In genomic region chr6:71962706-71963105, GRCm38 (mm10) we compare ENCODE assay signal across 14 mouse cellular contexts. TPM values are rescaled to one million over a fixed set of nuclear protein-coding genes. Genes with fewer than 3 reads are reported as not detected.
A peak's percentile ranks its signal among the peaks of the same experiment; 100 is the strongest.
DNase-seq lines count a peak whose midpoint lies in the region; ATAC-seq and TF ChIP-seq lines count a peak whose summit lies in the region.
"Had no signal": no experiment of that assay in that cellular context is flagged by ENCODE, and none has a peak within 500 bp of the region (broad histone marks: within the 10 kb centered on the region; RNA-seq: fewer than 3 reads in every experiment).

No protein-coding gene starts in this region.

- peak; percentile 75 for DNase-seq in CD4-positive, CD25-positive, alpha-beta regulatory T cell, adult 2 months (ENCODE audit: low read depth, low spot score)
- DNase-seq in splenic B cell, adult 2 months (ENCODE audit: low read depth, low spot score), result peak; percentile 10
- DNase-seq in hindbrain, embryonic 10.5 days (ENCODE audit: low spot score), result no peak
- DNase-seq in adrenal gland, postnatal 14 days, result no peak
- DNase-seq in midbrain, postnatal 0 days (ENCODE audit: low spot score), result no peak
- DNase-seq: cerebellum, adult 18-20 months; embryo, embryonic 11 days; gastrocnemius, postnatal 25 days had no signal

- H3K9me3 ChIP-seq in liver, embryonic 15.5 days (replicated peaks), result no peaks in the 10 kb centered on the region
- no peaks in the 10 kb centered on the region for H3K9me3 ChIP-seq in hindbrain, embryonic 10.5 days
- no peaks in the 10 kb centered on the region for H3K9me3 ChIP-seq in midbrain, postnatal 0 days (ENCODE audit: low read length)
- H3K9me3 ChIP-seq: midbrain, embryonic 15.5 days had no signal

- WGBS in liver, embryonic 15.5 days (ENCODE audit: insufficient replicate concordance), result 21% methylated on average over 6 of the region's 6 CpGs
- 96% methylated on average over 6 of the region's 6 CpGs for WGBS in hindbrain, embryonic 10.5 days
- 94% methylated on average over 6 of the region's 6 CpGs for WGBS in midbrain, postnatal 0 days

- TF ChIP-seq CTCF in midbrain, postnatal 0 days (IDR thresholded peaks at IDR 0.05), result no peak

- no peak overlapping the region for H3K4me3 ChIP-seq in liver, embryonic 15.5 days (replicated peaks)
- H3K4me3 ChIP-seq in hindbrain, embryonic 10.5 days, result no peak overlapping the region
- no peak overlapping the region for H3K4me3 ChIP-seq in midbrain, postnatal 0 days (ENCODE audit: low read depth, low read length)
- H3K4me3 ChIP-seq: midbrain, embryonic 15.5 days had no signal

- ATAC-seq in activated CD4-positive, CD25-positive, alpha-beta regulatory T cell, adult 4 months, result peak; percentile 97
- ATAC-seq in liver, embryonic 15.5 days (ENCODE audit: insufficient read depth), result peak; percentile 37; the same call in 1 of the 2 replicates
- ATAC-seq in midbrain, postnatal 0 days (ENCODE audit: low FRiP score), result no peak
- ATAC-seq: hindbrain, embryonic 16.5 days; lung, postnatal 0 days; midbrain, embryonic 15.5 days had no signal

- H3K9ac ChIP-seq in liver, embryonic 15.5 days, result no peak overlapping the region
- H3K9ac ChIP-seq in midbrain, postnatal 0 days (replicated peaks; ENCODE audit: low read length, poor library complexity, severe bottlenecking), result no peak overlapping the region
- H3K9ac ChIP-seq: midbrain, embryonic 15.5 days had no signal

- H3K4me1 ChIP-seq in liver, embryonic 15.5 days (replicated peaks), result peaks cover 11% of the 10 kb centered on the region
- no peaks in the 10 kb centered on the region for H3K4me1 ChIP-seq in hindbrain, embryonic 10.5 days (replicated peaks)
- H3K4me1 ChIP-seq in midbrain, postnatal 0 days (ENCODE audit: insufficient read depth, low read length), result no peaks in the 10 kb centered on the region
- H3K4me1 ChIP-seq: midbrain, embryonic 15.5 days had no signal

- H3K27ac ChIP-seq in liver, embryonic 15.5 days (replicated peaks), result no peak overlapping the region
- H3K27ac ChIP-seq in hindbrain, embryonic 10.5 days, result no peak overlapping the region
- no peak overlapping the region for H3K27ac ChIP-seq in midbrain, postnatal 0 days (ENCODE audit: low read depth, low read length)
- H3K27ac ChIP-seq: kidney, postnatal 0 days; midbrain, embryonic 15.5 days had no signal

- H3K27me3 ChIP-seq in liver, embryonic 15.5 days, result no peaks in the 10 kb centered on the region
- no peaks in the 10 kb centered on the region for H3K27me3 ChIP-seq in splenic B cell, adult 2 months (ENCODE audit: control insufficient read depth, insufficient read depth, low read length, poor library complexity, severe bottlenecking)
- no peaks in the 10 kb centered on the region for H3K27me3 ChIP-seq in hindbrain, embryonic 10.5 days (ENCODE audit: insufficient read depth, poor library complexity, severe bottlenecking)
- no peaks in the 10 kb centered on the region for H3K27me3 ChIP-seq in midbrain, postnatal 0 days (ENCODE audit: insufficient read depth, low read length)
- H3K27me3 ChIP-seq: midbrain, embryonic 15.5 days had no signal

- peaks cover 41% of the 10 kb centered on the region for H3K36me3 ChIP-seq in liver, embryonic 15.5 days (replicated peaks)
- H3K36me3 ChIP-seq in splenic B cell, adult 2 months (ENCODE audit: control insufficient read depth, insufficient read depth, low read length, poor library complexity, severe bottlenecking), result peaks cover 2% of the 10 kb centered on the region; the same call in 1 of the 2 replicates
- peaks cover 47% of the 10 kb centered on the region for H3K36me3 ChIP-seq in hindbrain, embryonic 10.5 days
- peaks cover 22% of the 10 kb centered on the region for H3K36me3 ChIP-seq in midbrain, postnatal 0 days (ENCODE audit: insufficient read depth, low read length)

- no peak overlapping the region for H3K4me2 ChIP-seq in liver, embryonic 15.5 days
- no peak overlapping the region for H3K4me2 ChIP-seq in midbrain, postnatal 0 days (ENCODE audit: low read depth, low read length, poor library complexity, severe bottlenecking)
- H3K4me2 ChIP-seq: midbrain, embryonic 15.5 days had no signal

RNA-seq across cellular contexts. Expression of gene Polr1a, which starts 53.9 kb away (rescaled TPM):
- 10 to 100 TPM; 17.5 to 24.8 TPM for polyA plus RNA-seq in activated CD4-positive, CD25-positive, alpha-beta regulatory T cell, adult 4 months (2017; shearing (Covaris generic))
- polyA plus RNA-seq in liver, embryonic 15.5 days (2015; fragmentation: Nextera tagmentation; extraction: Ambion mirVana), result 13.0 and 13.5 TPM in 2 replicates
- 33.0 and 43.2 TPM in 2 replicates for polyA plus RNA-seq in hindbrain, embryonic 10.5 days (2016; fragmentation: Nextera tagmentation; extraction: Ambion mirVana)
- total RNA-seq in adrenal gland, postnatal 14 days (2021), result 60.9 and 68.3 TPM in 2 replicates
- total RNA-seq in midbrain, postnatal 0 days (2014; rRNA removed), result 21.8 and 30.6 TPM in 2 replicates
- polyA plus RNA-seq in midbrain, postnatal 0 days (2015; fragmentation: Nextera tagmentation; extraction: Ambion mirVana), result 13.8 and 15.8 TPM in 2 replicates

RNA-seq across cellular contexts. Expression of gene Ptcd3, which starts 54.2 kb away (rescaled TPM):
- 10 to 100 TPM; 67.5 to 69.8 TPM for polyA plus RNA-seq in activated CD4-positive, CD25-positive, alpha-beta regulatory T cell, adult 4 months (2017; shearing (Covaris generic))
- 50.9 and 52.1 TPM in 2 replicates for polyA plus RNA-seq in liver, embryonic 15.5 days (2015; fragmentation: Nextera tagmentation; extraction: Ambion mirVana)
- 106 and 140 TPM in 2 replicates for polyA plus RNA-seq in hindbrain, embryonic 10.5 days (2016; fragmentation: Nextera tagmentation; extraction: Ambion mirVana)
- total RNA-seq in adrenal gland, postnatal 14 days (2021), result 112 and 116 TPM in 2 replicates
- total RNA-seq in midbrain, postnatal 0 days (2014; rRNA removed), result 59.6 and 64.9 TPM in 2 replicates
- 57.9 and 58.4 TPM in 2 replicates for polyA plus RNA-seq in midbrain, postnatal 0 days (2015; fragmentation: Nextera tagmentation; extraction: Ambion mirVana)

Comparison
In these comparisons a context has a peak if more than half of its experiments do, and no peak if none do; other contexts are left out.
1. DNase-seq: peak in CD4-positive, CD25-positive, alpha-beta regulatory T cell, adult 2 months (single experiment) and splenic B cell, adult 2 months (single experiment); none in hindbrain, embryonic 10.5 days (single experiment), adrenal gland, postnatal 14 days (single experiment) and midbrain, postnatal 0 days (single experiment).